Mouse (Mus musculus): ENCODE data around the gene Col4a2.

Gene Col4a2

GRCm38 (mm10) chr8:11323681-11324080 is 11.1 kb downstream of the Col4a2 start:
- DNase-seq (ENCODE audit: low spot score in 2 of 2) = no peak

DNA sequence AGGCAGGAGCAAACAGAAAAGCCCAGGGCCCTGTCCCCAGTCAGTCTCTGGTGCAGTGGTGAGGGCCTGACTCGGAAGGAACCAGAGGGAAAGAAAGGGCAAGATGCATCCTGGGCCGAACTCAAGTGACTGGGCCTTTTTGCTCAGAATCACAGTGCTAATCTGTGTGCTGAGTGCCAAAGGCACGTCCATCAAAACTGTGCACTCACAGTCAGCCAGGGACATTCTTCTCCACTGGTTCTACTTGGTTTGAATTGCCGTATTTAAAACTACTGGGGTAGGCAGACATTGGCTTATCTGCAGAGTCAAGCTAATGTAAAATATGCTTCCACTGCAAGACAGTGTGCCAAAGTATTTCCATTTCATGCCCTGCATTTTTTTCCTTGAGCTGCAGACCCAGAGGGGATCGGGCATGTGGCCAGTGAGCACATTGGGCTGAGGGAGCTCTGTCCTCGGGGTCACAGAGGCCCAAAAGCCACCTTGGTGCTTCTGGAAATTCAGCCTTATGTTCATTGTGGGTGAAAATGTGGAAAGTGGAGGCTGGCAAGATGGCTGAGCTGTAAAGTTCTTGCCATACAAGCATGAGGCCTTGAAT is 12.3 kb downstream of the Col4a2 start:
- DNase-seq (ENCODE audit: low spot score in 2 of 2) = no peak

GRCm38 (mm10) chr8:11327298-11327697 is 14.7 kb downstream of the Col4a2 start:
- no peak for DNase-seq (ENCODE audit: low spot score in 2 of 2)

DNA sequence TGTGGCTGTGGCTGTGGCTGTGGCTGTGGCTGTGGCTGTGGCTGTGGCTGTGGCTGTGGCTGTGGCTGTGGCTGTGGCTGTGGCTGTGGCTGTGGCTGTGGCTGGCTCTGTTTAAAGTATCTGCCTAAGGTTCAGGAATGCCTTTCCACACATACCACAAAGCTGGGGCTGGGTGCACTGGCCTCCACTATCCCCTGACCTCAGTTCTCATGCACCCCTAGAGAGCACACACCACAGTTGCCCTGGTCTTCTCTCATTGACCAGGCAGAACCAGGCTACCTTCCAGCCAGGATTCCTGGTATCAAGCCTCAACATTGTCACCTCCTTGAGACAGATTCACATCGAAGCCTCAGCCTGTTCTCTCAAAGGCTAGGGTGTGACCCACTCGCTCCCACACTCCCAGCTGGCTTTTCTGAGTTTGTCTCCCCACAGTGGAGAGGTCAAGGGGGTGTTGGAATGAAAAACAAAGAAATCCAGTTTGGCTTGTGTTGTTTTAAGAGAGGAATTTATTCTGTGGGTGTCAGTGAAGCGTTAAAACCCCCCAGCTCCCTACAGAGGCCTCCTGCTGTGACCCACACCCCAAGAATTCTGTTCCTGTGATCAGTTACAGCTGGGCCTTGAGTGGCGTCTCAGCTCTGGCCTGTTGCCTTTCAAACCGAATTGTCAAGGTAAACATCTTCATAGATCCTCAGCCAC is 15.3 kb downstream of the Col4a2 start:
- DNase-seq (ENCODE audit: low spot score in 2 of 2) = no peak

DNA sequence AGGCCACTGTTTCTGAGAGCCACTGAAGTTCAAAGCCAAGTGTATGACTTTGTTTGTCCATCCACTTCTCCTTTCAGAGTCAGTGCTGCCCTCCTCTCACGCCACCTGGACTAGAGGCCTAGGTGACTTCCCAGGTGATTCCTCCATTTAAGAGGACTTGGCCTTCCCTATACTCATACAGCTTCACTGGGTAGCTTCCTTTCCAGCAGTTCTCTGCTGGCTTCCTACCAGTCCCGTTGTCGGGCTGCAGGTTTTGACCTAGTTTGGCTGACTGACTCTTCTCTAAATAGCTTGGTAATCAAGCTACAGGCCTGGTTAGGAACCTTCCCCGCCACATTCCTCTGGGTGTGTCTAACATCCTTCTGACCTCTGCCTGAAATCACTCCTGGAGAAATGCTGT is 19.0 kb downstream of the Col4a2 start:
- DNase-seq (ENCODE audit: low spot score in 2 of 2) = no peak

DNA sequence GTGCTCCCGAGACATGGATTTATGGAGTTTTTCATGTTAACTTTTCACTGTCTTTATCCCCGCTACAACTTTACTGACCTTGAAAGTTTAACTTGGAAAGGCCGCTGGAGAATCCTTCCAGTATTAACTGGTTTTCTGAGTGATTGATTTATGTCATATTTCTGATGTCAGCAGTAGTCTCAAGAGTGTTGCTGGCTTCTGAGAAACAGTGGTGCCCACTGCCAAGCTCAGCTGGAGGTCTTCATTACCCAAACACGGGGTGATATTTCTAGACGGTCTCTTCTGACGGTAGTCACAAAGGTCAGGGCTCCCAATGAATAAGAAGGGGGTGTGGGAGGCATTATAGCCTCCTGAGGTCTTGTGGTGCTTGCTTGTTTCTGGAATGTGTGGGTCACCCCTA is 21.1 kb downstream of the Col4a2 start:
- DNase-seq (ENCODE audit: low spot score in 2 of 2) = no peak

DNA sequence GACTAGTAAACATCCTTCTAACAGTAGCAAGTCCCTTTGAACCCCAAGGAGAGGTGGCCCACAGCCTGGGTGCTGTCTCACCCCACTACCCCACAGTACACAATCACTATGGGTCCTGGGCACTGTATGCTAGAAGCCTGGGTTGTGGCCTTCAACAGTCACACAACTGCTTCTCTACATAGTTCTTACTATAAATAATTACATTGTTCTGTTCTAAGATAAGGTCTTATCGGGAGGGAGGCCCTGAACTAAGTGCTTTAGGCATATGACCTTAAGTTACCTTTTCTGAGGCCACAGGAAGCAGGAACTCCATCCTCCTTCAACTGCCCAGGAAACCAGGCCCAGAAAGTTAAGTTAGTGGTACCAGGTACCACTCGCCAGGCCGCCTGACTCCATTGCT is 21.9 kb downstream of the Col4a2 start:
- DNase-seq (ENCODE audit: low spot score in 2 of 2) = no peak

- no peak for DNase-seq (ENCODE audit: low spot score in 2 of 2)
These were observed 22.6 kb downstream of the Col4a2 start for GRCm38 (mm10) chr8:11335238-11335637.

- DNase-seq (ENCODE audit: low spot score in 2 of 2) = no peak
These were observed 23.7 kb downstream of the Col4a2 start for GRCm38 (mm10) chr8:11336346-11336745.

DNA sequence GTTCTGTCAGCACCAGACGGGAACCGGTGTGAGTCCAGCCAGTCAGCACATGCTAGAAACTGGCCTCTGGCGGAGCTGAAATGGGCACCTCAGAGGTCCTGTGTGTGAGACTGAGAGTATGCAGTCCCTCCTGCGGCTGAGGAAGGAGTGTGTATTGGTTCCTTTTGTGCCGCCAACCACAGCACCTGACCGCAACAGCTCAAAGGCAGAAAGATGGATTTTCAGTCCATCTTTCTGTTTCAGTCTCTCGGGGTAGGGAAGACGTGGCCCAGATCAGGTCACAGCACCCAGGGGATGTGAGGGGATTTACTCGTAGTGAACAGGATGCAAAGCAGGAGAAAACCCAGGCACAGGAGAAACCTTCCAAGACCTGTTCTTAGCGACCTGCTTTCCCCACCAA is 25.0 kb downstream of the Col4a2 start:
- DNase-seq (ENCODE audit: low spot score in 2 of 2) = no peak

DNA sequence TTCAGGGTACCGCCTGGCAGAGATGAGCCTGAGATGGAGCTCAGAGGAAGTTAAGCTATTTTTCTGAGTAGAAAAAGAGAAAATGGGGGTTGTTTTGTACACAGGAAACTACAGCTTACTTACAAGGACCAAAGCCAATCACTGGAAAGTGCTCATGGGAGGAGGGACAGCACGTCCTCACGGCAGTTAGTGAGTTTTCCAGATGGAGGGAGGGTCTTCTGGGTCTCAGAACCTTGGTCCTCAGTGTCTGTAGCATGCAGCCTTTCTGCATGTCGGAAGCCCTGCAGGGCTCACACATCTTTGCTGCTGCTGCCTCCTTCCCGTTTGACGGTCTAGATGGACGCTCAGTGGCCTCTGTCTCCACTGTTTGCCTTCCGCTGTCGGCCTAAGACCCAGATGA is 25.9 kb downstream of the Col4a2 start:
- no peak for DNase-seq (ENCODE audit: low spot score in 2 of 2)

DNA sequence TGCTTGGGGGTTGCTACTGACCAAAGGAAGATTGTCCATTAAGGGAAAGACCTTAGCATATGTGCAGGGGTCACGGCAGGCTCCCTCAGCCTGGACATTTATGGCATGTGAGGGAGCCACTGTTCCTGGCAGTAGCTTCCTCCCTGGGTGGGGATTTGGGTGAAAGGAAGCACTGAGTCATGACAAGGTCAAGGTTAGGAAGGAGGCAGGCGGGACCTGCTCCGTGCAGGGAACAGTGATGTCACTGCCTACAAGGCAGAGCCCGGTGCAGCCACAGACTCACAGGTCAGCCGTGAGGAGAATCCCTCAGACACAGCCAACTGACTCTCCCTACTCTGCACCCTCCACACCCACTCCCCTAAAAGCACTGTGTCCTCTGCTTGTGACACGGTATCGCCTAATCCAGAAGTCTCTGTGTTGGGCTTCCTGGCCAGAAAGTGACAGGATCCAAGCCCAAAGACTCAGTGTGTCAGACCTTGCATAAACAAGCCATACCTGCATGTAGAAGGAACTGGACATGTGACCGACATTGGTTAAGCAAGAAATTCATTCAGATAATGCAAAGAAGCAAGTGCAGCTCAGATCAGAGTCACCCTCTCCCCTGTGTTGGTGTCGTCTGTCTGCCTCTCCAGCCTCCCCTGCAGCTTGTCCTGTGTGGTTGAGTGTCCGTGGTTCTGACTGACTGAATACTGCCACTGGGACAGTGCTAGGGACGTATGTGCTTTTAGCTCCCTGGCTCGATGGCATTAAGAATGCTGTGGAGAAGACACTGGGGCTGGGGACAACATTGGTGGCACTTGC is 27.9 kb downstream of the Col4a2 start:
- DNase-seq (ENCODE audit: low spot score in 2 of 2) = peak; percentile 22 to 29

DNA sequence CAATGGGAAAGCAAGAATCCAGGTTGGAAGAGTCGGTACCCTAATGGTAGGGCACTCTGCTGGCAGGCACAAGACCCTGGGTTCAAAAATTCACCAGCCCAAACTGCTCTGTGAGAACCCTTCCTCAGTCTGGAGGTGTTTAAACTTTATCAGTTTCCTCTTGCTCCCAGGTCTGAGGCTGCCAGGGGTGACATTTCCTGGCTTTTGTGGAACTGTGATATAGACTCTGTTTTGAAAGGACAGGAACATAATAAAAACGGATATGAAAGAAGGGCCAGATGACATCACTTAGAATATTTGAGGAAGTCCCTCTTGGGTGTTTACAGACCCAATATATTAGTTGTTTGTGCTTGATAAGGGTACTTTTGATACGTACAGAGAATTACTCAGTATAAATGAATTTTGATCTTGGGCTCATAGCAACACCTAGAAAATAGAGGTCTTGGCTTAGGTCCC is 28.5 kb downstream of the Col4a2 start:
- DNase-seq (ENCODE audit: low spot score in 2 of 2) = no peak

DNA sequence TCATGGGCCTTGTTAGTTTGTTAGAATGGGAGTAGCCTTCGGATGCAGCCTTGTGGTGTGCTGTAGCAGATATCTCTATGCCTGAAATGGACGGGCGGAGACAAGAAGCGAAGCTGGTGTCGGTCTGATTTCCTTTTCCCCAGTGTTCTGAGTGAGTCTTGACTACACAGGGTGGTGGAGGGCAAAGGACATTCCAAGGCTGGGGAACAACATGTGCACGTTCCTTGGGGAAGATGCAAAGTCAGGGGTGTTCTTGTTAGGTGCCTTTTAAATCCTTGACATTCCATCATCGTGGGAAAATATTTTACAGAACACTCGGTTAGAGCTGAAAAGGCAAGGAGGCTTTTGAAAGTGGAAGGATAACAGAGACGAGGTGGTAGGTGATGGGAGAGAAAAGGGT is 31.9 kb downstream of the Col4a2 start:
- DNase-seq (ENCODE audit: low spot score in 2 of 2) = no peak

DNA sequence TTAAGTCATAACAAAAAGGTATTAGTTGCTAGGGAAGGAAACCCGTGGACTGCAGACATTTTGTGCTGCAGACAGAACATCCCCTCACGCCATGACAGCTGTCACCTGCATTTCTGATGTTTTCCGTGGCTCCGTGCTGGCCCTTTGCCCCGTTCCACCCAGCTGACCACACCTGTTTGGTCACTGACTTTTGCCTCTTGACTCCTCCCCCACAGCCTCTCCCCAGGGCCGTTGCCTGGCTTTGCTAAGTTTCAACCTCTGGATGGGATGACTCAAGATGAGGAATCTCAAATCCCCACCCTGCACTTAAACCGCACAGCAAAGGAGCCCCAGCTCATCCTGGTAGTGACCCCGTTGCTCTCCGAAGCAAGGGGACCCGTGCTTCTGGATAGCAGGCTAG is 33.6 kb downstream of the Col4a2 start:
- peak in 1 of 2 experiments; percentile 42 for DNase-seq (ENCODE audit: low spot score in 2 of 2)

GRCm38 (mm10) chr8:11347699-11348098 is 35.1 kb downstream of the Col4a2 start:
- no peak for DNase-seq (ENCODE audit: low spot score in 2 of 2)

GRCm38 (mm10) chr8:11348622-11349021 is 36.0 kb downstream of the Col4a2 start:
- DNase-seq (ENCODE audit: low spot score in 2 of 2) = no peak

- no peak for DNase-seq (ENCODE audit: low spot score in 2 of 2)
These were observed 38.8 kb downstream of the Col4a2 start for GRCm38 (mm10) chr8:11351355-11351754.

GRCm38 (mm10) chr8:11352514-11352913 is 39.9 kb downstream of the Col4a2 start:
- DNase-seq (ENCODE audit: low spot score in 2 of 2) = no peak

DNA sequence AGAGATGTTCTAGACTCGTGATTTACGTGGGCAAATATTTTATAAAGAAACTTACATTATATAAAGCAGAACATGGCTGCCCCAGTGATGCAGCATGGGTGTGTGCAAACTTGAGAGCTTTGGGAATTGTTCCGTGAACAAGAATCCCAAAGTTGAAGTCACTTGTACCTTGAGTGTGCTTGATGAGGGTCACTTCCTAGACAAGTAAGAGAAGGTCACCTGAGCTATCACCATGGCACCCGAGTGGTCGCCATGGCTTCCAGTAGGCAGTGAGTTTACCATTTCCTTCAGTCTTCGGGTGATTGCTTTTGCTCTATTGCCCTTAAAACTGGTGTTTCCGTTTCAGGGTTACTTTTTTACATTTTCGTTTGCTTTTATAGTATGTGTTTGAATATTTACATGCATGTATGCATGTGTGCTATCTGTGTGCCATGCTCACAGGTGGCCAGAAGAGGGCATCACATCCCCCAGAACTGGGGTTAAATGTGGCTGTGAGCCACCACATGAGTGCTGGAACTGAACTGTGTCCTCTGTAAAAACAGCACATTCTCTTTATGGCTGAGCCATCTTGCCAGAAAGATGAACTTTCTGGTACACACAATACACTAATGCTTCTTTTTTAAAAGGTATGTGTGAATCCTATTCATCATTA is 42.3 kb downstream of the Col4a2 start:
- DNase-seq (ENCODE audit: low spot score in 2 of 2) = no peak

- no peak for DNase-seq (ENCODE audit: low spot score in 2 of 2)
These were observed 43.3 kb downstream of the Col4a2 start for GRCm38 (mm10) chr8:11355900-11356299.

GRCm38 (mm10) chr8:11356776-11357175 is 44.2 kb downstream of the Col4a2 start:
- DNase-seq (ENCODE audit: low spot score in 2 of 2) = no peak
